Mouse (Mus musculus) sigmoid colon, adult 10 weeks (tissue): ENCODE measurements around the gene Zfp944. TPM values are rescaled to one million over a fixed set of nuclear protein-coding genes. Genes with fewer than 3 reads are reported as not detected.

Experiments
- polyA plus RNA-seq: library from polyadenylated mRNA; stranded (reverse); fragments of 350-450 nt; fragmentation: Illumina TruSeq; extraction: RNeasy Lipid Tissue Mini Kit (QIAGEN cat#74804); gene quantifications from one replicate; pipeline ENCODE4 v1.2.3, GENCODE M21; 2014; ENCODE audit warnings: low read depth, low replicate concordance

Zfp944 gene
- polyA plus RNA-seq: 79.5 TPM

GRCm38 (mm10) chr17:22361101-22361781 is at the start of gene Zfp944, which contains the start of gene Zfp758:
Gene Zfp944 (minus strand): TSS chr17:22361400.
Gene Zfp758 (plus strand): TSS chr17:22361453.

GRCm38 (mm10) chr17:22314730-22315226 is 46.4 kb downstream of the Zfp944 start, which contains the start of gene CT030661.1:
Gene CT030661.1 (minus strand): TSS chr17:22314837.

Other genes starting within 250 kb of the Zfp944 start
- 19.8 TPM for gene Zfp947, start 195.2 kb downstream of the Zfp944 start, polyA plus RNA-seq
- 48.9 TPM for gene Zfp994, start 135.8 kb downstream of the Zfp944 start, polyA plus RNA-seq
- 129 TPM for gene CT030661.1, start 46.6 kb downstream of the Zfp944 start, polyA plus RNA-seq
- gene Zfp758, start 53 bp upstream of the Zfp944 start, polyA plus RNA-seq: 82.5 TPM
- 207 TPM for gene Zfp946, start 62.8 kb upstream of the Zfp944 start, polyA plus RNA-seq
- not detected for gene Vmn2r111, start 212.1 kb upstream of the Zfp944 start, polyA plus RNA-seq
- not detected for gene Vmn2r112, start 239.6 kb upstream of the Zfp944 start, polyA plus RNA-seq